Mouse (Mus musculus): ENCODE measurements around the gene Gm49320.

DNA sequence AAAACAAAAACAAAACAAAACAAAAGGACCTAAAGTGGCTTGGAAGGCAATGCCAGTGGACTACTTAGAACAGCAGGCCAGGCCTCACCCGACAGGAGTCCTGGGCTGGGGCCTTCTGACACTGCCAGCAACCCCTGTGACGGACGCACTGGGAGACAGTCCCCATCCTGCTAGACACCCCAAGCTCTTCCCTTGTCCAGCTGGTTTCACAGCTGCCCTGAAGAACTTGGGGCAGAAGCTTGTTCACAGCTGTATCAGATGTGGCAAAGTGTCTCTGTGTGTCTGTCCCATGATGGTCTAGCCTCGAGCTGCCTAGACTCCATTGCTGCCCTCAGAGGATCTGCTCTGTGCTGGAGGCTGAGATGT lies 21.1 kb downstream of the Gm49320 start:
- TF ChIP-seq POLR2A (IDR thresholded peaks at IDR 0.05; ENCODE audit: borderline replicate concordance, extremely low read depth, low read depth, low read length) = no peak
- TF ChIP-seq CTCF (IDR thresholded peaks at IDR 0.05; ENCODE audit: insufficient read depth, low read length) = no peak
